Mouse (Mus musculus) hindbrain, embryonic 12.5 days (tissue): Measurements from ENCODE around the gene Abcd3. TPM values are rescaled to one million over a fixed set of nuclear protein-coding genes. Genes with fewer than 3 reads are reported as not detected.
A peak's percentile ranks its signal among the peaks of the same experiment; 100 is the strongest.
"Not testable (repeated sequence)": the region's sequence is repeated elsewhere in the genome, so short reads cannot be mapped to it uniquely, and the experiment has no call there.

Experiments used
- ATAC-seq: fragments of 200-750 bp; cut with Nextera tagmentation; 2 replicates; pipeline ENCODE4 v1.8.0; 2017; ENCODE audit warnings: moderate TSS enrichment; ENCODE audit not compliant: low FRiP score
- H3K27ac ChIP-seq: fragments of 300-500 bp; sonication (generic); 2 replicates; pipeline ENCODE4 v1.5.1; 2016; ENCODE audit warnings: mild to moderate bottlenecking
- H3K27me3 ChIP-seq: fragments of 300-500 bp; sonication (generic); 2 replicates; pipeline ENCODE4 v1.6.1; 2016; ENCODE audit warnings: mild to moderate bottlenecking
- H3K36me3 ChIP-seq: fragments of 300-500 bp; sonication (generic); 2 replicates; pipeline ENCODE4 v1.6.1; 2016; ENCODE audit warnings: mild to moderate bottlenecking
- H3K4me1 ChIP-seq: fragments of 300-500 bp; sonication (generic); 2 replicates; pipeline ENCODE4 v1.6.1; 2016
- H3K4me2 ChIP-seq: fragments of 300-500 bp; sonication (generic); replicated peaks from 2 replicates; pipeline ENCODE4 v1.6.1; 2016; ENCODE audit warnings: mild to moderate bottlenecking
- H3K4me3 ChIP-seq: fragments of 300-500 bp; sonication (generic); 2 replicates; pipeline ENCODE4 v1.5.1; 2016; ENCODE audit warnings: mild to moderate bottlenecking
- H3K9ac ChIP-seq: fragments of 300-500 bp; sonication (generic); 2 replicates; pipeline ENCODE4 v1.6.1; 2016; ENCODE audit warnings: mild to moderate bottlenecking, moderate library complexity
- H3K9me3 ChIP-seq: fragments of 300-500 bp; sonication (generic); replicated peaks from 2 replicates; pipeline ENCODE4 v1.6.1; 2016; ENCODE audit warnings: mild to moderate bottlenecking
- WGBS: fragments of 180-500 bp; shearing (Covaris S2); methylation state at CpG from one replicate; pipeline ENCODE4 v1.1.7; 2016; 5-methylcytosine and 5-hydroxymethylcytosine counted together
- polyA plus RNA-seq: library from polyadenylated mRNA; unstranded; fragments of >200 nt; fragmentation: Nextera tagmentation; extraction: Ambion mirVana; gene quantifications from 2 replicates; pipeline ENCODE4 v1.2.1, GENCODE M21; 2016

The Abcd3 gene
- polyA plus RNA-seq, 1 experiment from 2014 or later = 65.3 TPM

GRCm38 (mm10) chr3:121758373-121758772 lies 56.7 kb downstream of the Abcd3 start:
- no peak for ATAC-seq
- H3K9ac ChIP-seq = no peak overlapping the region
- H3K27me3 ChIP-seq = no peaks in the 10 kb centered on the region
- peaks cover 6% of the 10 kb centered on the region for H3K4me1 ChIP-seq
- H3K27ac ChIP-seq = no peak overlapping the region
- no peak overlapping the region for H3K4me2 ChIP-seq
- peaks cover 12% of the 10 kb centered on the region; the same call in 1 of the 2 replicates for H3K36me3 ChIP-seq
- no peaks in the 10 kb centered on the region for H3K9me3 ChIP-seq
- no peak overlapping the region for H3K4me3 ChIP-seq
- WGBS = 76% methylated on average over 7 of the region's 7 CpGs

- H3K9ac ChIP-seq = no peak overlapping the region
- no peak overlapping the region for H3K4me2 ChIP-seq
- 37% methylated on average over 3 of the region's 3 CpGs for WGBS
- no peak overlapping the region for H3K4me3 ChIP-seq
- H3K27ac ChIP-seq = no peak overlapping the region; the same call in 1 of the 2 replicates
- H3K36me3 ChIP-seq = peaks cover 12% of the 10 kb centered on the region; the same call in 1 of the 2 replicates
- H3K27me3 ChIP-seq = no peaks in the 10 kb centered on the region
- H3K4me1 ChIP-seq = peaks cover 6% of the 10 kb centered on the region
- ATAC-seq = no peak
- no peaks in the 10 kb centered on the region for H3K9me3 ChIP-seq
Observed at GRCm38 (mm10) chr3:121755152-121755551, 60.0 kb downstream of the Abcd3 start.

- 84% methylated on average over 10 of the region's 10 CpGs for WGBS
- not testable (repeated sequence) for H3K9ac ChIP-seq, H3K4me2 ChIP-seq, H3K27me3 ChIP-seq, H3K4me3 ChIP-seq, H3K27ac ChIP-seq, ATAC-seq, H3K4me1 ChIP-seq, H3K9me3 ChIP-seq
- H3K36me3 ChIP-seq = peaks cover 10% of the 10 kb centered on the region; the same call in 1 of the 2 replicates
Observed at GRCm38 (mm10) chr3:121754319-121755090, 60.6 kb downstream of the Abcd3 start.

- not testable (repeated sequence) for H3K27me3 ChIP-seq
- 89% methylated on average over 4 of the region's 4 CpGs for WGBS
Observed at GRCm38 (mm10) chr3:121741186-121741848, 73.8 kb downstream of the Abcd3 start.

GRCm38 (mm10) chr3:121739489-121740213 lies 75.5 kb downstream of the Abcd3 start:
- ATAC-seq = no peak
- no peaks in the 10 kb centered on the region for H3K9me3 ChIP-seq
- no peak overlapping the region for H3K4me3 ChIP-seq
- peaks cover 6% of the 10 kb centered on the region; the same call in 1 of the 2 replicates for H3K4me1 ChIP-seq
- no peaks in the 10 kb centered on the region for H3K36me3 ChIP-seq
- 58% methylated on average over 17 of the region's 17 CpGs for WGBS
- no peak overlapping the region for H3K4me2 ChIP-seq
- no peak overlapping the region for H3K27ac ChIP-seq
- H3K9ac ChIP-seq = no peak overlapping the region
- no peaks in the 10 kb centered on the region for H3K27me3 ChIP-seq

More at GRCm38 (mm10) chr3:121741186-121741848, 73.8 kb downstream of the Abcd3 start:
- not testable (repeated sequence) for H3K9me3 ChIP-seq, H3K4me2 ChIP-seq, H3K9ac ChIP-seq, H3K4me1 ChIP-seq, H3K4me3 ChIP-seq, ATAC-seq, H3K36me3 ChIP-seq, H3K27ac ChIP-seq

GRCm38 (mm10) chr3:121738742-121739342 lies 76.3 kb downstream of the Abcd3 start:
- Histone ChIP-seq H3K9ac (no peak overlapping the region), H3K27me3 (no peaks in the 10 kb centered on the region), H3K9me3 (no peaks in the 10 kb centered on the region), H3K27ac (no peak overlapping the region), H3K36me3 (peaks cover 5% of the 10 kb centered on the region; the same call in 1 of the 2 replicates), H3K4me2 (no peak overlapping the region), H3K4me1 (peaks cover 6% of the 10 kb centered on the region; the same call in 1 of the 2 replicates), H3K4me3 (no peak overlapping the region)
- no peak for ATAC-seq
- 72% methylated on average over 9 of the region's 9 CpGs for WGBS

- no peak for ATAC-seq
- H3K9me3 ChIP-seq = no peaks in the 10 kb centered on the region
- no peak overlapping the region for H3K27ac ChIP-seq
- H3K4me3 ChIP-seq = no peak overlapping the region
- H3K9ac ChIP-seq = no peak overlapping the region
- H3K27me3 ChIP-seq = no peaks in the 10 kb centered on the region
- H3K4me1 ChIP-seq = peaks cover 6% of the 10 kb centered on the region; the same call in 1 of the 2 replicates
- 74% methylated on average over 2 of the region's 2 CpGs for WGBS
- no peak overlapping the region for H3K4me2 ChIP-seq
- peaks cover 5% of the 10 kb centered on the region; the same call in 1 of the 2 replicates for H3K36me3 ChIP-seq
Observed at GRCm38 (mm10) chr3:121737901-121738300, 77.2 kb downstream of the Abcd3 start.

- peaks cover 5% of the 10 kb centered on the region; the same call in 1 of the 2 replicates for H3K36me3 ChIP-seq
- H3K9ac ChIP-seq = no peak overlapping the region
- ATAC-seq = no peak
- no peak overlapping the region for H3K4me3 ChIP-seq
- H3K4me1 ChIP-seq = peaks cover 6% of the 10 kb centered on the region; the same call in 1 of the 2 replicates
- no peak overlapping the region for H3K4me2 ChIP-seq
- WGBS = 30% methylated on average over 1 of the region's 1 CpGs
- H3K9me3 ChIP-seq = no peaks in the 10 kb centered on the region
- H3K27ac ChIP-seq = no peak overlapping the region
- no peaks in the 10 kb centered on the region for H3K27me3 ChIP-seq
Observed at GRCm38 (mm10) chr3:121737453-121737852, 77.6 kb downstream of the Abcd3 start.

GRCm38 (mm10) chr3:121736025-121736744 lies 78.9 kb downstream of the Abcd3 start:
- Histone ChIP-seq H3K4me2 (no peak overlapping the region), H3K9me3 (no peaks in the 10 kb centered on the region), H3K4me1 (peaks cover 6% of the 10 kb centered on the region; the same call in 1 of the 2 replicates), H3K27me3 (no peaks in the 10 kb centered on the region), H3K27ac (no peak overlapping the region), H3K9ac (no peak overlapping the region), H3K4me3 (no peak overlapping the region), H3K36me3 (peaks cover 11% of the 10 kb centered on the region; the same call in 1 of the 2 replicates)
- ATAC-seq = peak; percentile 81
- 31% methylated on average over 18 of the region's 18 CpGs for WGBS

GRCm38 (mm10) chr3:121735542-121735941 lies 79.6 kb downstream of the Abcd3 start:
- H3K4me3 ChIP-seq = no peak overlapping the region
- H3K4me2 ChIP-seq = no peak overlapping the region
- peaks cover 11% of the 10 kb centered on the region; the same call in 1 of the 2 replicates for H3K36me3 ChIP-seq
- no peak overlapping the region for H3K27ac ChIP-seq
- no peak overlapping the region for H3K9ac ChIP-seq
- no peaks in the 10 kb centered on the region for H3K9me3 ChIP-seq
- peaks cover 6% of the 10 kb centered on the region; the same call in 1 of the 2 replicates for H3K4me1 ChIP-seq
- H3K27me3 ChIP-seq = no peaks in the 10 kb centered on the region
- no peak for ATAC-seq
- WGBS = 79% methylated on average over 7 of the region's 7 CpGs

- Histone ChIP-seq H3K9me3 (no peaks in the 10 kb centered on the region), H3K27me3 (peaks cover 3% of the 10 kb centered on the region), H3K4me3 (no peak overlapping the region), H3K27ac (no peak overlapping the region), H3K4me2 (no peak overlapping the region), H3K36me3 (peaks cover 11% of the 10 kb centered on the region; the same call in 1 of the 2 replicates), H3K9ac (no peak overlapping the region), H3K4me1 (no peaks in the 10 kb centered on the region; the same call in 1 of the 2 replicates)
- WGBS = 83% methylated on average over 4 of the region's 4 CpGs
- no peak for ATAC-seq
Observed at GRCm38 (mm10) chr3:121729678-121730077, 85.4 kb downstream of the Abcd3 start.
